Mouse (Mus musculus): Measurements from ENCODE around the gene Themis3.
"Not testable (repeated sequence)": the region's sequence is repeated elsewhere in the genome, so short reads cannot be mapped to it uniquely, and the experiment has no call there.

Gene Themis3

DNA sequence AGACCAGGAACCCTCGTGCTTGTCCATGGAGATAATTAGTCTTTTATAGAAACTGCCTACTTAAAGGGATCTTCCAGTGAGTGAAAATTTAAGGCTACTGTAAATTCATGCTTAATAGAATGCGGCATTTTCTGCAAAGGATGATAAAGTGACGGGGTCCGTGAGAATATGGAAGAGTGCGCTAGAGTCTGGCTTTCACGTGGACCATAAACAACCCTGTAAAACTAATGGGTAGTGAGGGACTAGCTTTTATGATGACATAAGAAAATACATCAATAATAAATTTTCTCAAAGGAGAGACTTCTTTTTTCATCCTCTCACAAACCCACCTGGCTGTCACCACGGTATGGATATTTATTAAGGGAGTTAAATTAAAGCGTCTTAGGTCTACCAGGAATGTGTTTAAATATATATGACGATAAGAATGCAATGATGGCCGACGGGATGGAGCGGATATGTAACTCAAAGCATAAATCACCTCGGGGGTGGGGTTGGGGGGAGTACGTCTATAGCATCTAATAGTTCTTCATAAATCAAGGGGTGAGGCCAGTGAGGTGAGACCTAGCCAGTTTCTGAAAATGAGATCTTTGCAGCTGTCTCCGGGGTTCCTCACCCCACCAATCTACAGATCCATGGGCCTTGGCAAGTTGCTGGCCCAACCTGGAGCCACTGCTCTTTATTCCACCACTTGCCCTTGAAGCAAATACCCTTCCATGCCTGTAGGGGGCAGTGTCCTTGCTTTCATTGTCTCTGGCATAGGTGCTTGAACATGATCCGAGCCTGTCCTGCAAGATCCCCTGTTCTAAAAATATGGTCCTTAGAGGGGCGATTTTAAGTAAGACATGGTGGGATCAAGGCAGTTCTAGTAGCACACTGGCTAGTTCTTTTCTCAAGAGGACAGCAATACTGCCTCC lies 35.8 kb downstream of the Themis3 start:
- in situ Hi-C loops (cut with MboI): no loop called here

DNA sequence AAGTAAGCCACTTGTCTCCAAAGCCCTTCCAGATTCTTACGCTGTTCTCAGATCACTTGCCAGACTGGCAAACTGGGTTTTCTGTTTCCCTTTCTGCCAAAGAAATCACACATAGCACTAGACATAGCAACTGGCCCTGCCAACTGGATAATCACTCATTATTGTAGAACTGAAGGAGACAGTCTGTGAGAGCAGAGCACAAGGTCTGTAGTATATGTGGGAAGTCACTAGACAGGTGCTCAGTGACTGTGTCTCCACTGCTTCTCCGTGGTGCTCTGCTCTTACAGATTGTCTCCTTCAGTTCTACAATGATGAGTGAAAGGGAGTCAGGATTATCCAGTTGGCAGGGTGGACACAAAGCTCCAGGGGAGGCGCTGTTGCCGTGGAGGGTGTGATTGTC lies 41.7 kb downstream of the Themis3 start:
- in situ Hi-C loops (cut with MboI): no loop called here

DNA sequence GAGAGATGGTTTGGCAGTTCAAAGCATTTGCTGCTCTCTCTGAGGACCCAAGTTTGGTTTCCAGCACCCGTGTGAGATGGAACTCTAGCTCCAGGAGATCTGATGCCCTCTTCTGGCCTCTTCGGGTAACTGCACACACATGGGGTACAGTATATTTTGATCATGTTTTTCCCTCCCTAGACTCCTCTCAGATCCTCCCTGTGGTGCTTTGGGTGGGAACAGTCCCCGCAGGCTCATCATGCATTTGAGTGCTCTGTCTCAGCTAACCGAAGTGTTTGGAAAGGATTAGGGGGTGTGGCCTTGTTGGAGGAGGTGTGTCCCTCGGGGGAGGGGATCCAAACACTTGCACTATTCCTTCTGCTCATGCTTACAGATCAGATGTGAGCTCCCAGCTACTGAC lies 43.9 kb downstream of the Themis3 start:
- in situ Hi-C loops (cut with MboI): no loop called here

DNA sequence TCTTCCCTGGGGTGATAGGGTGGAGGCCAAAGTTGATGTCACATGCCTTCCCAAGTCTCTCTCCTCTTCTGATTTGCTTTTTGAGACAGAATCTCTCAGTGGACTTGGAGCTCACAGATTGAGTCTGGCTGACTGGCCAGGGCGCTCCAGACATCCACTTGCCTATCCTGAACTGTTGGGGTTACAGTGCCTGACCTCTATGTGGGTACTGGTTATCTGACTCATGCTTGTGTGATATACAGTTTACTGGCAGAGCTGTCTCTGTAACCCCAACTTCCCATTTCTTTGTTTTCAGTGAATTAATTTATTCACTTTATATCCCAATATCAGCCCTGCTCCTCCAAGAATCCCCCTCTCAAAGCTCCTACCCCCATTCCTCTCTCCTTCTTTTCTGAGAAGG lies 62.1 kb downstream of the Themis3 start:
- in situ Hi-C loops (cut with MboI): no loop called here

DNA sequence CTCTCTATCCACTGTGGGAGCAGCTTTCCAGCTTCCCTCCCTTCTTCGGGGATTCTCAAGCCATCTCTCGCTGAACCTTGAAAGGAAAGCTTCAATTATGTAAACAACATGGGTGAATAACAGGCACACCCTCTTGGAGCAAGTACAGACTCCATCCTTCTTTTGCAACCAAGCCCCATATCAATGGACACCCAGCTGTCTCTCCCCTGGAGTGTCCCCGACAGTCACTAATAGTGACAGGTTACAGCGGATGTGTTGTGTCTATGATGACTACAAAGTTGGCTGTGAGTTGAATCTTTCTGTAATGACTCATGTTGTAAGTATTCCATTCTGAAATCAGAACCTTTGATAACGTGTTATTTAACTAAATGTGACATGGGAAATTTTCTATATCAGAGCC lies 71.0 kb downstream of the Themis3 start:
- in situ Hi-C loops (cut with MboI): no loop called here

DNA sequence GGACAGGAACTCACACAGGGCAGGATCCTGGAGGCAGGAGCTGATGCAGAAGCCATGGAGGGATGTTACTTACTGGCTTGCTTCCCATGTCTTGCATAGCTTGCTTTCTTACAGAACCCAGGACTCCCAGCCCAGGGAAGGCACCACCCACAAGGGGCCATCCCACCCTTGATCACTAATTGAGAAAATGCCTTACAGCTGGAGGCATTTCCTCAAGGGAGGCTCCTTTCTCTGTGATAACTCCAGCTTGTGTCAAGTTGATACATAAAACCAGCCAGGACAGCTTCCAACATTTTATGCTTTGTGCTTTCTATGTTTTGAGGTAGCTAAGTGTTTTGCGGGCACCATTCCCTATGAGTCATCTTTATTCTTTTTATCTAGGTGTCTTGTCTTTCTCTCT lies 71.8 kb downstream of the Themis3 start:
- in situ Hi-C loops (cut with MboI): not testable (repeated sequence)

DNA sequence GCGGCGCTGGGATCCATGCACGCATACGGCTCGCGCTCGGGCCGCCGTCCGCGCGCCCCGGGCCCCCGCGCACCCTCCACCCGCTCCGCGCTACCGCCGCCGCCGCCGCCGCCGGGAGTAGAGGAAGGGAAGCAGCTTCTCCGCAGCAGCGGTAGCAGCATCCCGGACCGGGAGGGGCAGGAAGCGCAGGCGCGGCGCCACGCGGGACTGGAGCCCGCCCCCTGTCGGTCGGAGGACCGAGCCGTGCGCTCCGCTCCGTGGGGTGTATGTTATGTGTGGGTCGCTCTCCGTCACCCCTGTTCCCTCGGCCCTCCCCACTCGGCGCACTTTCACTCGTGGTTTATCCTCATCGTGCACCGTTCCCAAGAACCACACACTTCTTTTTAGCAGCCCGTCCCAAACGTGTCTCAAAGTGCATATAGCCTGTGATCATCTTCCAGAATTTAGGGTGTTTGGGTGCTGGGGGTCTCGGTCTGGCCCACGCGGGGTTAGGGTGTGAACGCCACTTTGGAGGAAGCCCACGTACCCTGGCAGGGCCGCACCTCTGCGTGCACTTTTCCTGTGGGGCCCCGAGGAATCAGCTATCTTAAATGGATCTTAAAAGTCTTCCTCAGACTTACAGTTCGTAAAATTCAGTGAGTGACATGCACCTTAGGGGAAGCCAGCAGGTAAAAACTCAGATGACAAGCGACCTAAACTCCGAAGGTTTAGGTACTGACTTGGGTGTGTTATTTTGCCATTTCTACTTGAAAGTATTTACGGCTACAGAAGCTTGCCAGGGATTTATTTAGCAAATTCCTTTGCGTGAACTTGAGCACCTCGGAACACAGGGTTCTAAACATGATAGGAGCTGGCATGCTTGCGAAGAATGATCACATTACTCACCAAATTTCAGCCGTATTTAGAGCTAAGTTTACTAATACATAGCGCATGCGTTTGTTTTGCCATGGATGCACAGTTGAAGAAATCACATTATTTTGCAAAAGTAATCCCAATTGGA lies 74.6 kb downstream of the Themis3 start, which contains the start of gene Rab12:
Gene Rab12 (minus strand): TSS at position 176 of the 1,000 bp plus-strand sequence.
- in situ Hi-C loops (cut with MboI): no loop called here

DNA sequence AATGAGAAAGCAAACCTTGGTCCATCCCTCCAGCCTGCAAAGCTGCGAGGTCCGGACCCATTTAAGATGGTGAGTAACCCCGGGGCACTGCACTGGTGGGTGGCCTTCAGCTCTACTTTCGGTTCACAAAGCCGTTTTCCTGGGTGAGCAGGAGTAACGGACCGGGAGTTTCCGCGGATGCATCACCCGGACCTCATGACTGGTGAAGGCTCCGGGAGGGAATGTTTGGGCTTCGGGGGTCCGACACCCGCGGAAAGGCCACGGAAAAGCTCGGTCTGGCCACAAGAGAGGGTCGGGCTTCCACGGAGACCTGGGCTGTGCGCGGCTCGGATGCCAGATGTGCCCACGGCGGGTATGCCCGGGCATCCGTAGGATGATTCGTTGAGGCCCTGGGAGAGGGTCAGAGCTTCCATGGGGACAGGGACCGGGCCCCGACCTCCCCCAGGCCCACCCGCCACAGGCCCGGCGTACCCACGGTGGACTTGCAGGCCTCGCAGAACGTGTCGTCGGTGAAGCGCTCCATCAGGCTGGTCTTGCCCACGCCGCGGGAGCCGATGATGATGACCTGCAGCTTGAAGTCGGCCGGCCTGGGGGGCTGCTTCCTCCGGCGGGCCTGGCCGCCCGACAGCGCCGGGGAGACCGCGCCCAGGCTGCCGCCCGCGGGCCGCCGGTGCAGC lies 75.4 kb downstream of the Themis3 start:
- in situ Hi-C loops (cut with MboI): no loop called here

DNA sequence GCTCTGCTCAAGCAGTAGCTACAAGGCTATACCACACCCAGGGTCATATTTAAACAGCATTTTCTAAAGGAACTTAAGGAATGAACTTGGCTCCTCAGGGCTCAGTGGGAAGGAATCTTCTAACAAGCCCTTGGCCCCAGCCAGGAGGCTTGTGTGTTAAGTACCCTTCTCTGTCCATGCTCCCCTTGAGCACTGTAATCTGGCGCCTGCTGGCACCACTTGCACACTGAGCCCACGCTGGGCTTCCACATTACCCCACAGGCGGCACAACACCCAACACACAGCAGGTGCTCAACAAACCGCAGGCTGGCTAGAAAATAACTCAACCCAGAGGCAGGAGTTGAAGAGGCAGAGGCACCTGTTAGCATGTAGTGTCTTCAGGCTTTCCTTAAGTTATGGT lies 77.5 kb downstream of the Themis3 start:
- in situ Hi-C loops (cut with MboI): no loop called here

DNA sequence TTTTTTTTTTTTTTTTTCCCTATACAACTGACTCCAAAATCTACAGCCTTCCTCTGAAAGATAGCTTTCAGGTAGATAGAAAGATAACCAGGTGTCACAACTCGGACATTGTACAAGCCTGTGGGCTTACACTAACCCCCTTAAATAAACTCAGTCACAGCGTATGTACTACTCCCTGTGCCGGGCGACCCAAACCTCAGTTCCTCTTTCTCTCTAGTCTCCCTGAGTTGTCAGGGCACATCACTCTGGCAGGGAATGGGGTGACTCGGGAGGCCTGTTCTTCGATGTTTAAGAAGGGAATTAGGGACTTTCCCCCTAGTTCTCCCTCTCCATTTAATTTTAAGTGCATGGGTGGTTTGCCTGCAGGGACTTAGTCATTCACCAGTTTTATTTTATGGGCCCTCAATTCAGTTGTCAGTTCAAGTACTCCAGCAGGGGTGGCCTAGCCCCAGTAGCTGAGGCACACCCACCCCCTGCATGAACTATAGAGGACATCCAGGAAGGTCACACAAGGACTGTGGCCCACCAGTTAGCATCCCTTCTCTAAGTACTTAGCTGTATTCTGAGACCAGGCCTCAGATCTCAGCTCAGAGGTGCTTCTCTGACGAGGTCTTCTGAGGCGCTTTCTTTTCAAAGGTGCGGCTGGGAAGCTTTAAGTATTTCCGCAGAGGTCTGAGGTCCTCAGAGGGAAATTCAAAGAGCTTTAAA lies 80.0 kb downstream of the Themis3 start:
- in situ Hi-C loops (cut with MboI): no loop called here

DNA sequence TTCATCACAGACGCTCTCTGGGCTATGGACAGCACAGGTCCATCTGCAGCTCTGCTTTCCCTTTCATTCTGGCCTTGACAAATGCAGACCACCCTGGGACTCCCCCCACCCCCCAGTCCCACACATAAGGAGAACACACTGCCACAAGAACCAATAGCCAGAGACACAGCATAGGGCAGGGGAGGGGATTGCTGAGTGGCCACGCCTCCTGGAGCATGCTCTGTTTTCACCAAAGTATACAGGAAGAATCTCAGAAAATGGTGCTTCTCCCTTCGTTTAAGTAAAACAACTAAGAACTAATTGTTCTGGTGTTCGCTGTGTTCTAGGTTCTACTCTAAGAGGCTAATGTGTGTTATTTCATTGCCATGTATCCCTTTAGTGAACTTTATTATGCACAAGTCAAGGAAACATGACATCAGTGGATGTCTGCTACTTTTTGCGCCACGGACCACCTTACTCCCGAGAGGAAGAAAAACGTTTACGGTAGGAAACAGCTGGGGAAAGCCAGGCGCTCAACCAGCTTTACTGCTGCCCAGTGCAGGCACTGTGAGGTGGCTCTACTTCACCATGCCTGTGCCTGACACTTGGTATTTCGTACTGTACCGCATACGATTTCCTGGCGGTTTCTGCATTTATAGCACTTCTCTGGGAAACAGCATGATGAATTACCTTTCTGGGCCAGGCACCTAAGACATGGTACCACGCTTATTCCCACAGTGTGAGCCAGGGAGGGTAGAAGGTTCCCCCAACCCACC lies 82.0 kb downstream of the Themis3 start:
- in situ Hi-C loops (cut with MboI): no loop called here

DNA sequence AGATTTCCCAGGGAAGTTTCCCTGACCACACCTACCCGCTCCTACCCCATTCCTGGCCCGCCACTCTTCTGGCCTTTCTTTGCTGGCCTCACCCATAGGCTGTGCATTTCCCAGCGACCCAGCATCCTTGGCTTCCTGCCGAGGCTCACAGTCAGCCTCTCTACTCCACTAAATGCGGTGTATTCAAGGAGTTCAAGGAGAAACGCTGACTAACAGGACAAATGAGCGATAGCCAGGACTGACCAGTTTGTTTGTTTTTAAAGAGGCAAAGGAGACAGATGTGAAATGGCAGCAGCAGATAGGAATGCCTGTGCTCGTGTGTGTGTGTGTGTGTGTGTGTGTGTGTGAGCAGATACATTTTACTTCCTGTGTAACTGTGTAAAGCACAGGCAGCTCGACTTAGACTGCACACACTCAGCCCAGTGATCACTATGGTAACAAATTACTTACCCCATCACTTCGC lies 84.2 kb downstream of the Themis3 start:
- in situ Hi-C loops (cut with MboI): no loop called here

DNA sequence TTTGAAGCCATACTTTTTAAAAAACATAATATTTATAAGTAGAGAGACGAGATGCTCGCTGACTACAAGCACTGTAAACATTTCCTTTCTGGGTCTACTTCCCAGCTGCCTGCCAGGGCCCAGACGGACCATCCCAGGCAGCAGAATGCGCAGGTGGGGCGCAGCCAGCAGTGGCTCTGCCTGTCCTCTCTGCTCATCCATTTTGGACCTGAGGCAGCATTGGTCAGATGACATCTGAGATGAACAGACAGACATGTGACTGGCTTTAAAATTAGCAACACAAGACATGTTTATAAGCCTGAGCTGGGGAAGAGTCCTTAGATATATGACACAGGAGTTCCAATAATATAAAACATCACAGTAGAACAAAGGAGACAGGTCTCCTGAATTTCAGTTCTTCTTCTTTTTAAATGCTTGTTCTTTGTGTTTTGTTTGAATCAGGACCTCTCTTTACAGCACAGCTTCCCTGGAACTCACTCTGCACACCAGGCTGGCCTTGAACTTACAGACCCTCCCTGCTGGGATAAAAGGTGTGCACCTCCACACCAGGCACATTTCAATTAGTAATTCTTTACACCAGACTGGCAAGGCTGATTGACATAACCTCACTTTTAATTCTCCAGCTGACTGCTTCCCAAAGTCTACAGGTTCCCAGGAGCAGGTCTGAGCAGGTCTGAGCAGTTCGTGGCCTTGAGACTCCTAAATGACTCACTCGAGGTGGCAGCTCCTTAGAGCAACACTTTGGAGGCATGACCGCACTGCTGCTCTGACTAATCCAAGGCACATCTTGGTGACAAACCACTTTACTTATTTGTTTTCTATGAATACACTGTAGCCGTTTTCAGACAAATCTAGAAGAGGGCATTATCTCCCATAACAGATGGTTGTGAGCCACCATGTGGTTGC lies 87.1 kb downstream of the Themis3 start:
- in situ Hi-C loops (cut with MboI): no loop called here

DNA sequence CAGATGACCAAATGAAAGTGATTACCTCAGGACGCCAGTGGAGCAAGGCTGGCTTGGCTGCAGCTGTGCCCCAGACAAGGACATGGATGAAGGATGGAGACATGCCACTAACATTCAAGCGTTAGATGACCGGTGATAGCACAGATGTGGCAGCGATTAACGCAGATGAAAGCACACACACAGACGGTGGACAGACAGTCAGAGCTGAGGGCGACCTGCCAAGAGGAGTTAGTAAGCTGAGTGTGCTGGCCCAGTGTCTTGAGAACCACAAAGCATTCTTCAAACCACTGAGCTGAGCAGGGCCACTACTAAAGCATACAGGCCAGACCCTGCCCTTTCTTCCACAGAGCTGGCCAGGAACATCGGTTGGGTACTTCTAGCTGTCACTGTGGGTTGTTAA lies 89.5 kb downstream of the Themis3 start:
- in situ Hi-C loops (cut with MboI): no loop called here
